In the genomic region with DNA sequence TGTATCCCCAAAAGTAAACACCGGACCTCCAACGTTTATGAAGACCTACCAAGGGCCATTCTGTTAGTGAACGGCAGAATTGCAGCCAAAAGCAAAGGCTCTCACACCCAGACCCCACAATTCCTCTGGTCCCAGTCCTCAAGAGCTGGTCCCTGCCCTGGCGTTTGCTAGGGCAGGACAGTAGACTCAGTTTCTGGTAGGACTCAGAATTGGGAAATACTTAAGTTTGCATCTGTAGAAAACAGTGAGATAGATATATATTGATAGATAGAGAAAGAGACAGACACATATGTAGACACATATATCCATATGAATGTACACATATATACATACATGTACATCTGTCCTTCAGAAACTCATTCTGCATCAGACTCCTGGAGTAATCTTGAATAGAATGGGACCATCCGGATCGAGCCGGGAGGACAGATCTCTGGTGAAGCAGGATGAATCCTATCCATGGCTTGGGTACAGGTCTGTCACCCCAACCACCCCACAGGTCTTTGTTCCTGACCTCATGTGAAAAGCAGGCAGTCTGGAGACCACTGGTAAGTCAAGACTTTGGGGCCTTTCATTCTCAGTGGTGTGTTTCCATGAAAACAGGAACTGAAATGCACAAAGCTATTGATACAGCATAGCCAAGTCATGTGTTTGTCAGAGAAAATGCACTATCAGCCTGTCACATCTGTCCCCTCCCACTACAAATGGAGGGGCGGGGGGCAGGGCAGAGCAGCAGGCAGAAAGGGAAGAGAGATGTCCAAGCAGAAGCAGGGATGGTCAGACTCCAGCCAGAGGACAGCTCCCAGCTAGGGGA, we compare ENCODE assay signal across 1 mouse cellular context.
TF ChIP-seq lines count a peak whose summit lies in the region.

No protein-coding gene starts in this region.

TF ChIP-seq in MEL, 35 proteins besides CTCF, POLR2A, EP300 and RAD21:
- TF ChIP-seq SIN3A (IDR thresholded peaks at IDR 0.05; ENCODE audit: low read length) (peak; percentile 99), BHLHE40 (IDR thresholded peaks at IDR 0.05; ENCODE audit: borderline replicate concordance, low read depth, low read length) (peak; percentile 93), NELFE (IDR thresholded peaks at IDR 0.05; ENCODE audit: low read depth, low read length) (peak; percentile 92), MXI1 (IDR thresholded peaks at IDR 0.05; ENCODE audit: low read depth, low read length) (peak; percentile 96), ZNF384 (IDR thresholded peaks at IDR 0.05; ENCODE audit: low read depth, low read length) (no peak), MEF2A (IDR thresholded peaks at IDR 0.05; ENCODE audit: extremely low read depth, insufficient replicate concordance, low read depth, low read length, poor library complexity, severe bottlenecking) (peak; percentile 29; the same call in 1 of the 2 replicates), CHD2 (IDR thresholded peaks at IDR 0.05; ENCODE audit: low read length) (peak; percentile 66), HCFC1 (IDR thresholded peaks at IDR 0.05; ENCODE audit: low read depth, low read length) (peak; percentile 72), ZC3H11A (IDR thresholded peaks at IDR 0.05; ENCODE audit: low read depth, low read length) (no peak), JUND (IDR thresholded peaks at IDR 0.05; ENCODE audit: low read depth, low read length) (no peak), UBTF (IDR thresholded peaks at IDR 0.05; ENCODE audit: borderline replicate concordance, insufficient read depth, low read depth, low read length) (no peak), TBP (IDR thresholded peaks at IDR 0.05; ENCODE audit: low read depth, low read length) (peak; percentile 95), MYB (IDR thresholded peaks at IDR 0.05; ENCODE audit: low read depth, low read length) (no peak), POLR2AphosphoS5 (IDR thresholded peaks at IDR 0.05; ENCODE audit: borderline replicate concordance, low read depth, low read length) (peak; percentile 33; the same call in 1 of the 2 replicates), USF1 (IDR thresholded peaks at IDR 0.05; ENCODE audit: low read depth, low read length) (peak; percentile 85), MAX (IDR thresholded peaks at IDR 0.05; ENCODE audit: low read length) (peak; percentile 88), ELF1 (IDR thresholded peaks at IDR 0.05; ENCODE audit: low read depth, low read length) (peak; percentile 77), KAT2A (conservative IDR thresholded peaks at IDR 0.05; ENCODE audit: low read depth, low read length) (0 out of 2 replicates have a peak, but pooled peaks have one; percentile 47), CHD1 (IDR thresholded peaks at IDR 0.05; ENCODE audit: low read depth, low read length) (peak; percentile 48; the same call in 1 of the 2 replicates), TAL1 (IDR thresholded peaks at IDR 0.05; ENCODE audit: low read length) (peak; percentile 70), SMC3 (IDR thresholded peaks at IDR 0.05; ENCODE audit: low read depth, low read length) (0 out of 2 replicates have a peak, but pooled peaks have one; percentile 16), USF2 (IDR thresholded peaks at IDR 0.05; ENCODE audit: borderline replicate concordance in 1 of 2, insufficient read depth in 1 of 2, low read depth in 1 of 2, low read length in 2 of 2) (no peak), MAFK (IDR thresholded peaks at IDR 0.05; ENCODE audit: borderline replicate concordance, low read depth, low read length) (0 out of 2 replicates have a peak, but pooled peaks have one; percentile 60), TCF12 (IDR thresholded peaks at IDR 0.05; ENCODE audit: low read depth, low read length) (peak; percentile 91), GATA1 (IDR thresholded peaks at IDR 0.05; ENCODE audit: low read depth, low read length) (peak; percentile 92), RCOR1 (IDR thresholded peaks at IDR 0.05; ENCODE audit: low read depth, low read length) (peak; percentile 82), E2F4 (IDR thresholded peaks at IDR 0.05; ENCODE audit: borderline replicate concordance, low read depth, low read length) (no peak), ETS1 (IDR thresholded peaks at IDR 0.05; ENCODE audit: low read depth, low read length) (peak; percentile 97), ZKSCAN1 (IDR thresholded peaks at IDR 0.05; ENCODE audit: low read depth, low read length) (no peak), GABPA (IDR thresholded peaks at IDR 0.05; ENCODE audit: low read depth, low read length) (no peak), NRF1 (IDR thresholded peaks at IDR 0.05; ENCODE audit: insufficient read depth, low read depth, low read length, poor library complexity, severe bottlenecking) (0 out of 2 replicates have a peak, but pooled peaks have one; percentile 25), ZMIZ1 (IDR thresholded peaks at IDR 0.05; ENCODE audit: low read depth, low read length) (peak; percentile 97), MYC (IDR thresholded peaks at IDR 0.05; ENCODE audit: low read depth, low read length) (peak; percentile 90), MAZ (IDR thresholded peaks at IDR 0.05; ENCODE audit: low read depth, low read length) (peak; percentile 99), POLR2AphosphoS2 (IDR thresholded peaks at IDR 0.05; ENCODE audit: low read length) (peak; percentile 97)
TF ChIP-seq in MEL: peak in this region for 26.
